Mouse (Mus musculus) liver, embryonic 14.5 days (tissue): Measurements from ENCODE around the gene Olfr963.

Source experiments
- CTCF ChIP-seq: IDR thresholded peaks from 2 replicates; pipeline ENCODE4 v1.5.1; 2016; ENCODE audit warnings: antibody characterized with exemption, low read depth, control low read depth
- EP300 ChIP-seq: IDR thresholded peaks from 2 replicates; pipeline ENCODE4 v1.6.1; 2016; ENCODE audit warnings: antibody characterized with exemption, low read depth

DNA sequence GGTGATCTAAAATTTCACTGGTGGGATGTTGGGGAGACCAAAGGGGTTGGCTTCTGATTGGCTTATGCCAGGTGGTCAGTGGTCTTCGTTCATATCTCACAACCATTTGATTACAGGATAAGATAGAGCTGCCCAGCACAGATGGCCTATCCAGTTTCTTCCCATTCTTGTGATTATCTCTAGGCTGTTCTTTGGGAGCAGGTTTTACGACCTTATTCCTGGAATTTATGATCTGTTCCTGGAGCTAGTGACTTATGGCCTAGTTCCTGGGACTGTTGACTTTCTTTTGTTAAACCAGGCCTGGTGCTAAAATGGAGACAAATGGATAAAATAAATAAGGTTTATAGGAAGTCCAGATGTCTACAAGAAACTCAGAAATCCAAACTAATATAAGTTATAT lies 42.3 kb upstream of the Olfr963 start:
- TF ChIP-seq CTCF = no peak
- no peak for TF ChIP-seq EP300
